Mouse (Mus musculus) midbrain, postnatal 0 days (tissue): ENCODE results near the gene Mob3b. TPM values are rescaled to one million over a fixed set of nuclear protein-coding genes. Genes with fewer than 3 reads are reported as not detected.
"Not testable (repeated sequence)": the region's sequence is repeated elsewhere in the genome, so short reads cannot be mapped to it uniquely, and the experiment has no call there.

Experiments used
- ATAC-seq: fragments of 200-750 bp; cut with Nextera tagmentation; 2 replicates; pipeline ENCODE4 v1.8.0; 2017; ENCODE audit warnings: moderate number of reproducible peaks, mild to moderate bottlenecking, moderate TSS enrichment, moderate library complexity; ENCODE audit not compliant: low FRiP score
- DNase-seq: peaks from one replicate; pipeline ENCODE4 v3.0.0-alpha.2; 2015; ENCODE audit warnings: low spot score
- H3K27ac ChIP-seq: fragments of 300-500 bp; sonication (generic); 2 replicates; pipeline ENCODE4 v1.5.1; 2014; ENCODE audit warnings: low read depth, mild to moderate bottlenecking, low read length, mixed read lengths
- H3K27me3 ChIP-seq: fragments of 300-500 bp; sonication (generic); 2 replicates; pipeline ENCODE4 v1.6.1; 2014; ENCODE audit warnings: low read length, control low read depth, mixed read lengths; ENCODE audit not compliant: insufficient read depth
- H3K36me3 ChIP-seq: fragments of 300-500 bp; sonication (generic); 2 replicates; pipeline ENCODE4 v1.6.1; 2014; ENCODE audit warnings: low read length, control low read depth, mixed read lengths; ENCODE audit not compliant: insufficient read depth
- H3K4me1 ChIP-seq: fragments of 300-500 bp; sonication (generic); 2 replicates; pipeline ENCODE4 v1.6.1; 2014; ENCODE audit warnings: mild to moderate bottlenecking, control low read depth, antibody characterized with exemption, low read length, mixed read lengths; ENCODE audit not compliant: insufficient read depth
- H3K4me2 ChIP-seq: fragments of 300-500 bp; sonication (generic); 2 replicates; pipeline ENCODE4 v1.6.1; 2014; ENCODE audit warnings: low read depth, mild to moderate bottlenecking, low read length, mixed read lengths; ENCODE audit not compliant: poor library complexity, severe bottlenecking
- H3K4me3 ChIP-seq: fragments of 300-500 bp; sonication (generic); 2 replicates; pipeline ENCODE4 v1.5.1; 2014; ENCODE audit warnings: low read depth, mild to moderate bottlenecking, low read length, moderate library complexity
- H3K9ac ChIP-seq: fragments of 300-500 bp; sonication (generic); replicated peaks from 2 replicates; pipeline ENCODE4 v1.6.1; 2014; ENCODE audit warnings: mild to moderate bottlenecking, low read length, moderate library complexity, mixed read lengths; ENCODE audit not compliant: poor library complexity, severe bottlenecking
- H3K9me3 ChIP-seq: fragments of 300-500 bp; sonication (generic); 2 replicates; pipeline ENCODE4 v1.6.1; 2016; ENCODE audit warnings: low read length, control low read depth
- CTCF ChIP-seq: IDR thresholded peaks from 2 replicates; pipeline ENCODE4 v1.5.1; 2016; ENCODE audit warnings: antibody characterized with exemption, mild to moderate bottlenecking
- WGBS: fragments of 180-500 bp; shearing (Covaris S2); extraction: QIAGEN DNeasy Blood & Tissue Kit; methylation state at CpG from one replicate; pipeline ENCODE4 v1.1.7; 2014; 5-methylcytosine and 5-hydroxymethylcytosine counted together
- polyA plus RNA-seq: library from polyadenylated mRNA; unstranded; fragments of >200 nt; fragmentation: Nextera tagmentation; extraction: Ambion mirVana; gene quantifications from 2 replicates; pipeline ENCODE4 v1.2.1, GENCODE M21; 2015
- total RNA-seq: library from RNA; depleted of rRNA; stranded (reverse); fragments of >200 nt; gene quantifications from 2 replicates; pipeline ENCODE4 v1.2.3, GENCODE M21; 2014

Mob3b gene
- total and polyA plus RNA-seq, 2 experiments from 2014 or later = 0.77 to 1.6 TPM

DNA sequence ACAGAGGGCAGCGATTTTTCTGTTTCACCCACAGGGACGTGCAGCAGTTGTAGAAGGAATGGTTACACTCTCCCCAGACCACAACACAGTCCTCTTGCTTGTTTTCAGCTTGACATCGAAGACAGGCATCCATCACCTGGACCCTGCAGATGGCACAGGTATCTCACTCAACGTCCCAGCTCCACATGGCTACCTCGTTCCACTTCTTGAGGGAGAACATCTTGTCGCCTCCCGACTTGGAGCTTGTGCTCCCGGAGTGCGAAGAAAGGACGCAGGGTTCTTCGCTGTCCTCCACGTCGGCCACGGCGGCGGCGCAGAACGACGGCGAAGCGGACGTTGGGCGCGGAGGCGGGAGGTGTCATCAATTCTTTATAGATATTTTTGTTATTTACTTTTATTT is 216.2 kb downstream of the Mob3b start:
- no peak for TF ChIP-seq CTCF
- H3K27me3 ChIP-seq = no peaks in the 10 kb centered on the region
- H3K4me3 ChIP-seq = no peak overlapping the region
- no peaks in the 10 kb centered on the region for H3K9me3 ChIP-seq
- no peaks in the 10 kb centered on the region for H3K36me3 ChIP-seq
- no peaks in the 10 kb centered on the region for H3K4me1 ChIP-seq
- H3K27ac ChIP-seq = no peak overlapping the region
- DNase-seq (no peak), ATAC-seq (no peak)
- no peak overlapping the region for H3K4me2 ChIP-seq
- 94% methylated on average over 25 of the region's 25 CpGs for WGBS
- H3K9ac ChIP-seq = no peak overlapping the region

DNA sequence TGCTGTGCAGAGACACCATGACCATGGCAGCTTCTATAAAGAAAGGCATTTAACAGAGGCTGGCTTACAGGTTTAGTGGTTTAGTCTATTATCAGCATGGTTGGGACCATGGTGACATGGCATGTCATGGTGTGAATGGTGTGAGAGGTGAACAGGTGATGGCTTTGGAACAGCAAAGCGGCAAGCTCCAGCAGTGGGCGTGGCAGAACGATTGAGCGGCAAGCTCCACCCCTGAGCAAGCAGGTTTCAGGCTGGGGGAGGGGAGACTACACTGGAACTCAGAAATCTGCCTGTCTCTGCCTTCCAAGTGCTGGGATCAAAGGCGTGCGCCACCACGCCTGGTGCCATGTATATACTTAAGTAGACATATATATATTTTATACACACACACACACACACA is 228.9 kb downstream of the Mob3b start:
- H3K4me3 ChIP-seq, H3K36me3 ChIP-seq: not testable (repeated sequence)

DNA sequence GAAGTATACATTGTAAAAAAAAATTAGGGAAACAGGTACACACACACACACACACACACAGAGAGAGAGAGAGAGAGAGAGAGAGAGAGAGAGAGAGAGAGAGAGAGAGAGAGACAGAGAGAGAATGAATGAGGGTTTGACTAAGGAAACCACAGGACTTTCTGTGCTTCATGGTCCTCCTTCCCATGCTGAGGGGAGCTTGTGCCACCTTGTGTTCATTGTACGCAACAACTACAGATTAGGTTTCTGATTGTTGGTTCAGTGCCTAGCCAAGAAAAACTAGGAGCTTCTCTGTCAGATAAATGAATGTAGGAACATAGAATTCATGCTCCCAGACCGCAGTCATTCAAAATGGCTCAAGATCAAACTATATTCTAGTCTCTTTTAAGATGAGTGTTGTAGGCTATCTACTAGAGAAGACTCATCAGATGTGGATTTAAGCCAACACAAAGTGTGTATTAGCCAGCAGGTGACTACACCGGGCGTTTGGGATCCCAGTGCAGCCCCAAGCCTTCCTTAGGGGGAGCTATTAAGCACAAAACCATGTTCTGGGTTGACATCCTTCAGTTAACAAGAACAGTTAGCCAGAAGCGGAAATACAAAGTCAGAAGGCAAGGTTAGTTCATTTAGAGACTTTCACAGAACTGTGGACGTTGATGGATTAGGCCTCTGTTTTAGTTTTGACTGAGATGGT is 235.0 kb downstream of the Mob3b start:
- 62% methylated on average over 6 of the region's 6 CpGs for WGBS
- no peak overlapping the region for H3K4me3 ChIP-seq
- H3K4me1 ChIP-seq = no peaks in the 10 kb centered on the region
- H3K27ac ChIP-seq = no peak overlapping the region
- ATAC-seq (peak; percentile 58; the same call in 1 of the 2 replicates), DNase-seq (peak; percentile 85)
- H3K27me3 ChIP-seq = no peaks in the 10 kb centered on the region
- H3K9me3 ChIP-seq = no peaks in the 10 kb centered on the region
- TF ChIP-seq CTCF = peak; percentile 90
- no peaks in the 10 kb centered on the region for H3K36me3 ChIP-seq
- H3K9ac ChIP-seq = no peak overlapping the region
- H3K4me2 ChIP-seq = no peak overlapping the region

More for the DNA sequence above, 228.9 kb downstream of the Mob3b start:
- not testable (repeated sequence) for ATAC-seq, H3K27me3 ChIP-seq, H3K4me1 ChIP-seq, H3K9ac ChIP-seq, DNase-seq, H3K27ac ChIP-seq, H3K4me2 ChIP-seq, H3K9me3 ChIP-seq
- 84% methylated on average over 7 of the region's 7 CpGs for WGBS

DNA sequence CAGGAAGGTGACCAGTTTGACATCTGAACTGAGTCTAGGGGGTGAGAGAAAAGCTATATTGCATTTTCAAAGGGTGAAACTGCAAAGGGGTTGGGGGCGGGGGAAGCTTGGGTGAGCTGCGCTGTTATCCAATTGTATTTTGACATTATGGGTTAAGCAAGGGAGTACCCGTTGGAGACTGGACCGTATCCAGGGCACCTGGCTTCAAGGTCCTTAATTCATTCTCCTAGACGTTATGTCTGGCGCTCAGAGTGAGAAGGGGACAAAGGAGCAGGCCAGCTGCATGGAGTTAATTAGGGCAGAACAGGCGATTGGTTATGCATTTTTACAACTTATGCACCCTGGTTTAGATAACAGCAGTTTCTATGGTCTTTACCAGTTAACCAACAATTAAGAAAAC is 239.9 kb downstream of the Mob3b start:
- ATAC-seq (no peak), DNase-seq (no peak)
- Histone ChIP-seq H3K27me3 (no peaks in the 10 kb centered on the region), H3K36me3 (no peaks in the 10 kb centered on the region), H3K9ac (no peak overlapping the region), H3K4me3 (no peak overlapping the region), H3K4me2 (no peak overlapping the region), H3K9me3 (no peaks in the 10 kb centered on the region), H3K4me1 (no peaks in the 10 kb centered on the region), H3K27ac (no peak overlapping the region)
- no peak for TF ChIP-seq CTCF
- 51% methylated on average over 7 of the region's 7 CpGs for WGBS

DNA sequence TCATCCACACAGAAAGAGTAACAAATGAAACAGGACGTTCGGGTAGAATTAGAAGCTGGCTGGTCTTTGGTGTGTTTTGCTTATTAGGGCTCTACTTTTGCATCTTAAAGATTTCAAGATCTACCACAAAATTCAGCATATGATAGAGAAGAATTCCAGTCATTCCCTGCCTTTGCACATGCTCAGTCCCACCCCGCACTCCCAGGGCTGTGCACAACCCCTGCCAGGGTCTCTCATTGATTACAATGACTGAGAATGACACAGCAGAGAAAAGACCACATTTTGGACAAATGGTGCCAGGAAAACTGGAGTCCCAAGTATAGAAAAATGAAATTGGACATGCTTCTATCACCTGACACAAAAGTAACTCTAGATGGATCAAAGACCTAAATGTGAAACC is 245.1 kb downstream of the Mob3b start:
- Histone ChIP-seq H3K36me3 (no peaks in the 10 kb centered on the region), H3K27me3 (no peaks in the 10 kb centered on the region), H3K9ac (no peak overlapping the region), H3K4me3 (no peak overlapping the region), H3K27ac (no peak overlapping the region), H3K9me3 (no peaks in the 10 kb centered on the region), H3K4me2 (no peak overlapping the region), H3K4me1 (no peaks in the 10 kb centered on the region)
- WGBS = 83% methylated on average over 3 of the region's 3 CpGs
- TF ChIP-seq CTCF = no peak
- no peak for ATAC-seq
- no peak for DNase-seq

DNA sequence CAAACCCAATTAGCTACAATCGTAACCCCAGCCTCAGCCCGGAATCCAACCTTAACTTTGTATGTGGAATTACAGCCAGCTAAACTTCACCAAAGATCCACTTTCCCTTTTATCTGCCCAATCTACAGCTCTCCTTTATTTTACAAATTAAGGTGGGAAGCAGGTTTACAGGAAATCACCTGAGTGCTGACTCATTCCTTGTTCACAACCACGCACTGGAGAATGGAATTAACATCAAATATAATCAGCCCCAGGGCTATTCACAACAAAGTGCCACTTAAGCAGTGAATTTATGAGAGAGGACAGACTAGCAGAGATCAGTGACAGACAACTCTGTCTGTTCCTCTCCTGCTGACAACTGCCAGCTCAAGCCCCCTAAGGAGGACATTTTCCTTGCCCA is 245.9 kb downstream of the Mob3b start:
- Histone ChIP-seq H3K4me1 (no peaks in the 10 kb centered on the region), H3K9me3 (no peaks in the 10 kb centered on the region), H3K4me3 (no peak overlapping the region), H3K36me3 (no peaks in the 10 kb centered on the region), H3K9ac (no peak overlapping the region), H3K27ac (no peak overlapping the region), H3K4me2 (no peak overlapping the region), H3K27me3 (no peaks in the 10 kb centered on the region)
- WGBS = 79% methylated on average over 3 of the region's 3 CpGs
- DNase-seq (no peak), ATAC-seq (no peak)
- no peak for TF ChIP-seq CTCF
